Mouse (Mus musculus): ENCODE measurements around the gene Hdac4. TPM values are rescaled to one million over a fixed set of nuclear protein-coding genes. Genes with fewer than 3 reads are reported as not detected.

The Hdac4 gene
- polyA plus RNA-seq, 1 experiment from 2014 or later = 12.5 TPM

- Histone ChIP-seq H3K36me3 (ENCODE audit: control insufficient read depth, insufficient read depth, low read length) (no peaks in the 10 kb centered on the region), H3K27me3 (ENCODE audit: control insufficient read depth, insufficient read depth, low read length) (0 out of 2 replicates have a peak, but pooled peaks cover 3% of the 10 kb centered on the region), H3K4me2 (no peak overlapping the region), H3K27ac (ENCODE audit: low read depth, low read length) (no peak overlapping the region), H3K4me1 (ENCODE audit: control insufficient read depth, insufficient read depth, low read length) (no peaks in the 10 kb centered on the region), H3K9ac (ENCODE audit: low read depth, low read length) (no peak overlapping the region), H3K4me3 (ENCODE audit: low read depth, low read length) (no peak overlapping the region), H3K9me3 (replicated peaks; ENCODE audit: control insufficient read depth, low read length) (no peaks in the 10 kb centered on the region)
- 84% methylated on average over 6 of the region's 6 CpGs for WGBS (ENCODE audit: insufficient replicate concordance)
- no peak for ATAC-seq (replicated peaks; ENCODE audit: insufficient number of reproducible peaks, low FRiP score, low TSS enrichment)
Measured at GRCm38 (mm10) chr1:91905268-91905667, 290.2 kb downstream of the Hdac4 start.

DNA sequence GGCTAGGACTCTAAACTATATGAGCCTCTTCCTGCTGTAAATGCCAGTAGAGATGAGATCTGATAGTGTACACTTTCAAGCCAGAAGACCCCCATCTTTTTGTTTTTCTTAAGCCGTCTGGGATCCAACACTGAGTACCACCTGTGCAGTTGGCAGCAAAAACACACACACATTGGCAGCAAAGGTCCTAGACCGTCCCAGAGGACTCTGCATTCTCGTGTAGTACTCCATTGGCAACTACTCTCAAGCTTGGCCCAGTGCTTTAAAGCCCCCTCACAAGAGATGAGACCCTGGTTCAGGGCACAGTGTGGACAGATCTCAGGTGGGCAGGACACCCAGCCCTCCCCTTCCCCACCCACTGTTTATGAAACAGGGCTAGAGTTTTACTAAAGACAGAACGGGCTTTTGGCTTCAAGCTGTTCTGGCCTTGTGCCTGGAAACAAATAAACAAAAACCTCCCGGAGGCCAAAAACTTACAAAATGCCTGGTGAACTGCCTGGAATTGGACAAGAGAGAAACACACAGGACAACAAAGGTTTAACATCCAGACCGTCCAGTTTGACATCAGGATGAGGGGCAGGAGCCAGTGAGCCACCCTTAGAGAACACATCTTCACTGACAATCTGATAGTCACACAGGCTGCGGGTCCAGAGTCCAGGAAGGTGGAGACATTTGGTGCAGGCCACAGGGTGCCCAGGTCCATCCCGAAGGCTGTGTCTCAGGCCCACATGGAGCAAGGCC, 292.1 kb downstream of the Hdac4 start:
- H3K9ac ChIP-seq (ENCODE audit: low read depth, low read length) = no peak overlapping the region
- 72% methylated on average over 8 of the region's 8 CpGs for WGBS (ENCODE audit: insufficient replicate concordance)
- no peaks in the 10 kb centered on the region for H3K9me3 ChIP-seq (replicated peaks; ENCODE audit: control insufficient read depth, low read length)
- H3K4me3 ChIP-seq (ENCODE audit: low read depth, low read length) = no peak overlapping the region
- no peak overlapping the region for H3K4me2 ChIP-seq
- H3K36me3 ChIP-seq (ENCODE audit: control insufficient read depth, insufficient read depth, low read length) = no peaks in the 10 kb centered on the region
- no peaks in the 10 kb centered on the region for H3K4me1 ChIP-seq (ENCODE audit: control insufficient read depth, insufficient read depth, low read length)
- H3K27ac ChIP-seq (ENCODE audit: low read depth, low read length) = no peak overlapping the region
- H3K27me3 ChIP-seq (ENCODE audit: control insufficient read depth, insufficient read depth, low read length) = 0 out of 2 replicates have a peak, but pooled peaks cover 3% of the 10 kb centered on the region
- no peak for ATAC-seq (replicated peaks; ENCODE audit: insufficient number of reproducible peaks, low FRiP score, low TSS enrichment)

GRCm38 (mm10) chr1:91897078-91897477, 298.4 kb downstream of the Hdac4 start:
- no peaks in the 10 kb centered on the region for H3K27me3 ChIP-seq (ENCODE audit: control insufficient read depth, insufficient read depth, low read length)
- no peaks in the 10 kb centered on the region for H3K4me1 ChIP-seq (ENCODE audit: control insufficient read depth, insufficient read depth, low read length)
- ATAC-seq (replicated peaks; ENCODE audit: insufficient number of reproducible peaks, low FRiP score, low TSS enrichment) = no peak
- H3K4me2 ChIP-seq = no peak overlapping the region
- H3K36me3 ChIP-seq (ENCODE audit: control insufficient read depth, insufficient read depth, low read length) = no peaks in the 10 kb centered on the region
- 75% methylated on average over 2 of the region's 2 CpGs for WGBS (ENCODE audit: insufficient replicate concordance)
- no peak overlapping the region for H3K9ac ChIP-seq (ENCODE audit: low read depth, low read length)
- no peak overlapping the region for H3K4me3 ChIP-seq (ENCODE audit: low read depth, low read length)
- no peak overlapping the region for H3K27ac ChIP-seq (ENCODE audit: low read depth, low read length)
- H3K9me3 ChIP-seq (replicated peaks; ENCODE audit: control insufficient read depth, low read length) = 0 out of 2 replicates have a peak, but pooled peaks cover 2% of the 10 kb centered on the region

- Histone ChIP-seq H3K27ac (ENCODE audit: low read depth, low read length) (no peak overlapping the region), H3K36me3 (ENCODE audit: control insufficient read depth, insufficient read depth, low read length) (no peaks in the 10 kb centered on the region)
- 82% methylated on average over 5 of the region's 5 CpGs for WGBS (ENCODE audit: insufficient replicate concordance)
Measured at GRCm38 (mm10) chr1:91894286-91894685, 301.2 kb downstream of the Hdac4 start.

GRCm38 (mm10) chr1:91893598-91893997, 301.9 kb downstream of the Hdac4 start:
- Histone ChIP-seq H3K27ac (ENCODE audit: low read depth, low read length) (no peak overlapping the region), H3K9me3 (replicated peaks; ENCODE audit: control insufficient read depth, low read length) (0 out of 2 replicates have a peak, but pooled peaks cover 2% of the 10 kb centered on the region), H3K27me3 (ENCODE audit: control insufficient read depth, insufficient read depth, low read length) (no peaks in the 10 kb centered on the region), H3K4me3 (ENCODE audit: low read depth, low read length) (no peak overlapping the region), H3K9ac (ENCODE audit: low read depth, low read length) (no peak overlapping the region), H3K4me2 (no peak overlapping the region), H3K4me1 (ENCODE audit: control insufficient read depth, insufficient read depth, low read length) (no peaks in the 10 kb centered on the region), H3K36me3 (ENCODE audit: control insufficient read depth, insufficient read depth, low read length) (no peaks in the 10 kb centered on the region)
- no peak for ATAC-seq (replicated peaks; ENCODE audit: insufficient number of reproducible peaks, low FRiP score, low TSS enrichment)
- WGBS (ENCODE audit: insufficient replicate concordance) = 88% methylated on average over 11 of the region's 11 CpGs

More at GRCm38 (mm10) chr1:91894286-91894685, 301.2 kb downstream of the Hdac4 start:
- H3K4me3 ChIP-seq (ENCODE audit: low read depth, low read length) = no peak overlapping the region
- H3K27me3 ChIP-seq (ENCODE audit: control insufficient read depth, insufficient read depth, low read length) = no peaks in the 10 kb centered on the region
- H3K9me3 ChIP-seq (replicated peaks; ENCODE audit: control insufficient read depth, low read length) = 0 out of 2 replicates have a peak, but pooled peaks cover 2% of the 10 kb centered on the region
- H3K4me2 ChIP-seq = no peak overlapping the region
- no peak for ATAC-seq (replicated peaks; ENCODE audit: insufficient number of reproducible peaks, low FRiP score, low TSS enrichment)
- H3K9ac ChIP-seq (ENCODE audit: low read depth, low read length) = no peak overlapping the region
- no peaks in the 10 kb centered on the region for H3K4me1 ChIP-seq (ENCODE audit: control insufficient read depth, insufficient read depth, low read length)

DNA sequence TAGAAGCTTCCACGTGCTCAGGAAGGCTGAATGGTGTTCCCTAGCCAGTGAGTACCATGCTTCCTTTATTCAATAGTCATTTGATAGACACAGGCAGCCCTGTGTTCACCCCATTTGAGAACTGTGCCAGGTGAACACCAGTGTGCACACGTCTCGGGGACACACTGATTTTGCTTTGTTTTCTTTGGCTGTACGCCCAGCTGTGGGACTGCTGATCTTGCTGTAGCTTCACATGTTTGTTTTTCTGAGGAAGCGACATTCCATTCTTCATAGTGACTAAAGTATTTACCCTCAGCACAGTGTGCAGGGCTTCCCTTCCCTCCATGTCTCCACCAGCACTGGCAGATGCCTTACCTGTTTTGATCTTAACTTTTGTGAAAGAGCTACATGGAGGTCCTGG, 312.4 kb downstream of the Hdac4 start:
- WGBS (ENCODE audit: insufficient replicate concordance) = 55% methylated on average over 5 of the region's 5 CpGs
- H3K9ac ChIP-seq (ENCODE audit: low read depth, low read length) = no peak overlapping the region
- no peak overlapping the region for H3K27ac ChIP-seq (ENCODE audit: low read depth, low read length)
- ATAC-seq (replicated peaks; ENCODE audit: insufficient number of reproducible peaks, low FRiP score, low TSS enrichment) = no peak; the same call in 1 of the 2 replicates
- no peaks in the 10 kb centered on the region for H3K9me3 ChIP-seq (replicated peaks; ENCODE audit: control insufficient read depth, low read length)
- no peaks in the 10 kb centered on the region for H3K36me3 ChIP-seq (ENCODE audit: control insufficient read depth, insufficient read depth, low read length)
- no peaks in the 10 kb centered on the region for H3K27me3 ChIP-seq (ENCODE audit: control insufficient read depth, insufficient read depth, low read length)
- H3K4me1 ChIP-seq (ENCODE audit: control insufficient read depth, insufficient read depth, low read length) = peaks cover 4% of the 10 kb centered on the region; the same call in 1 of the 2 replicates
- no peak overlapping the region for H3K4me3 ChIP-seq (ENCODE audit: low read depth, low read length)
- H3K4me2 ChIP-seq = no peak overlapping the region

- no peaks in the 10 kb centered on the region for H3K9me3 ChIP-seq (replicated peaks; ENCODE audit: control insufficient read depth, low read length)
- H3K4me2 ChIP-seq = no peak overlapping the region
- no peak overlapping the region for H3K9ac ChIP-seq (ENCODE audit: low read depth, low read length)
- 53% methylated on average over 8 of the region's 8 CpGs for WGBS (ENCODE audit: insufficient replicate concordance)
- ATAC-seq (replicated peaks; ENCODE audit: insufficient number of reproducible peaks, low FRiP score, low TSS enrichment) = no peak
- H3K36me3 ChIP-seq (ENCODE audit: control insufficient read depth, insufficient read depth, low read length) = no peaks in the 10 kb centered on the region
- H3K4me1 ChIP-seq (ENCODE audit: control insufficient read depth, insufficient read depth, low read length) = peaks cover 4% of the 10 kb centered on the region; the same call in 1 of the 2 replicates
- H3K4me3 ChIP-seq (ENCODE audit: low read depth, low read length) = no peak overlapping the region
- H3K27ac ChIP-seq (ENCODE audit: low read depth, low read length) = no peak overlapping the region
- no peaks in the 10 kb centered on the region for H3K27me3 ChIP-seq (ENCODE audit: control insufficient read depth, insufficient read depth, low read length)
Measured at GRCm38 (mm10) chr1:91880899-91881298, 314.6 kb downstream of the Hdac4 start.

DNA sequence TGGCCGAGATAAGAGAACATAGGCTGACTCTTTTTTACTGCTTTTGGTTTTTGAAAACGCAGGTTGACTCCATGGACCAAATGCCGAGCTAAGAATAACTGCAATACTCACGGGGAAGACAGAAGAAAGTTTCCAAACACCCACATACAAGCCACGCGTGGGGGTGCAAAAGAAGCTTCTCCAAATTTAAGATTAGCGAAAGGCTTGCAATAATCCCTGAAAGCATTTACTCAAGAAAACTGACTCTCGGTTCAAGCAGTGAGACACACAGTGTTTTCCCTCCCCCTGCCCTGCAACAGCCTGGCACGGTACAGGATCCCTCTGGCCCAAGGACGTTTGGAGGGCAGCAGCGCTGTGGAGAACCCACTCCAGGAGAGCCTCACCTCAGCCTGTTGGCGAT, 315.3 kb downstream of the Hdac4 start:
- WGBS (ENCODE audit: insufficient replicate concordance) = 78% methylated on average over 12 of the region's 12 CpGs

More for the DNA sequence above, 315.3 kb downstream of the Hdac4 start:
- Histone ChIP-seq H3K9ac (ENCODE audit: low read depth, low read length) (no peak overlapping the region), H3K27ac (ENCODE audit: low read depth, low read length) (no peak overlapping the region), H3K27me3 (ENCODE audit: control insufficient read depth, insufficient read depth, low read length) (no peaks in the 10 kb centered on the region), H3K4me2 (no peak overlapping the region), H3K4me3 (ENCODE audit: low read depth, low read length) (no peak overlapping the region), H3K4me1 (ENCODE audit: control insufficient read depth, insufficient read depth, low read length) (peaks cover 4% of the 10 kb centered on the region; the same call in 1 of the 2 replicates), H3K36me3 (ENCODE audit: control insufficient read depth, insufficient read depth, low read length) (no peaks in the 10 kb centered on the region), H3K9me3 (replicated peaks; ENCODE audit: control insufficient read depth, low read length) (no peaks in the 10 kb centered on the region)
- no peak for ATAC-seq (replicated peaks; ENCODE audit: insufficient number of reproducible peaks, low FRiP score, low TSS enrichment)

Measured in heart, embryonic 11.5 days (tissue).